Mouse (Mus musculus) CH12.LX (cell line): ENCODE results near the gene Smtn.

Source experiments
- E2F4 ChIP-seq: IDR thresholded peaks from 2 replicates; pipeline ENCODE4 v1.6.1; 2011; ENCODE audit warnings: low read depth, low read length, improper control_type of control experiment; ENCODE audit not compliant: insufficient replicate concordance
- ELF1 ChIP-seq: IDR thresholded peaks from 2 replicates; pipeline ENCODE4 v1.6.1; 2014; ENCODE audit warnings: low read depth, mild to moderate bottlenecking, inconsistent platforms, low read length, improper control_type of control experiment

DNA sequence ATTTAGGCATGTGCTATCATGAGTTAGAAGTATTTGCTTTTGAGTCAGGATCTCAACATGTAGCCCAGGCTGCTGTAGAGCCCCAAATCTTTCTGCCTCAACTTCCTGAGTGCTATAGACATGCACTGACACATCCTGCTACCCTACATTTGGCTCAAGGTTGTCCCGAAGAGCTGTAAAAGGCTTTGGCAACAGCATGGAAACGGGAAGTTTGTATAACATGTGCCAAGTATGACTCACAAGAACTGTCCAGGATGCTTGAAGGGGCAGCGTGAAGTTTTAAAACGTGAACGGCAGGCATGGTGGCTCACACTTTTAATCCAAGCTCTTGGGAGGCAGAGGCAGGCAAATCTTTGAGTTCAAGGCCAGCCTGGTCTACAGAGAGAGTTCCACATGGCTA is 19.8 kb upstream of the Smtn start:
- TF ChIP-seq E2F4 (no peak), ELF1 (no peak)
